Mouse (Mus musculus) thymus, postnatal 25 days (tissue): Measurements from ENCODE around the gene Tmem212.

Source experiments
- DNase-seq: peaks from one replicate; pipeline ENCODE4 v3.0.0; 2022

Tmem212 gene

DNA sequence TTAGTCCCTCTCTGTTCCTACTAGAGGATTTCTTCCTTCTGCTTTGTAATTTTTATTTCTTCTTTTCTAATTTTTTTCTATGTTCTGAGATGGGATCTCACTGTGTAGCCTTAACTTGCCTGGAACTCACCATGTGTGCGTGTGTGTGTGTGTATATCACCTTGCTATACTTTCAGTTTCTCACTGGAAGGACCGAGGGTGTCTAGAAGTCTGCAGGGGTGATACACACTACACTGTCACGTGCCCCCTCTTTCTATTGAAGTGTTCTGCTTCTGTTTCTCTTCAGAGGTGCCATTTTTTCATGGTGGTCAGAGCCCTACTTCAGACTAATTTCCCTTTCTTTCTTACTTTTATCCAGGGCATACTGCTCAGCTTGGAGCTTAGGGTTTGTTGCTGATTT lies 56.4 kb downstream of the Tmem212 start:
- no peak for DNase-seq

GRCm38 (mm10) chr3:27839231-27839630 lies 56.9 kb downstream of the Tmem212 start:
- DNase-seq, result no peak

DNA sequence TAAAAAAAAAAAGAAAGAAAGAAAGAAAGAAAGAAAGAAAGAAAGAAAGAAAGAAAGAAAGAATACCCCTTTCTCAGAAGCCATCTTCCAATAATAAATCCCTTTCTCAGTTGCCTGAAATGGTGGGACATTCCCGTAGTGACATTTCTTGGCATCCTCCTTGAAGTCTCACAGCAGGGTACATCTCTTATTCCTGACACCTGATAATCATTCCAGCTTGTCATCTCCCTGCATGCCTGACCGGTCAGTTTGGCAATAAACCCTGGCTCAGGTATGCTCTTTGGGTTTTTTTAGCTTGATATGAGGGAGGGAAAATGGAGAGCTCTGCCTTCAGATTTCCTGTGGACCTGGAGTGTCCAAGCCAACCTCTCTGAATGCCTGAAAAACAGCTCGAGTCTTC lies 59.9 kb downstream of the Tmem212 start:
- DNase-seq, result no peak

- no peak for DNase-seq
Observed at GRCm38 (mm10) chr3:27835786-27836185, 60.4 kb downstream of the Tmem212 start.

DNA sequence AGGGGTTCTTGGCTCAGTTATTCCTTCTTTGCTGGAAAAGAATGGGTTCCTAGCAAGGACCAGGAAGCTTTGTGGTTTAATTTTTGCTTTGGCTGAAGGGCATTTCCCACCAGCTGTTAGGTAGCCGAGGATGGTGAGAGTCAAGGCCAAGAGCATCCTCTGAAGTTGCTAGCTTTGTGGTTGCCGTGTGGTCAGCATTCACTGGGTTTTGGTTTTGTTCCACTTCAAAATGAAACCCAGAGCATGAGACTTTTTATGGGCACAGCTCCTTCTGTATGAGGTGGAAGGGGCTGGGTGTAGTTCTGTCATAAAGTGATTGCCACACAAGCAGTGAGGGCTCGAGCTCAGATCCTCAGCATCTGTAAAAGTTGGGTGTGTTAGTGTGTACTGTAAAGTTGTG lies 67.4 kb downstream of the Tmem212 start:
- DNase-seq, result no peak

DNA sequence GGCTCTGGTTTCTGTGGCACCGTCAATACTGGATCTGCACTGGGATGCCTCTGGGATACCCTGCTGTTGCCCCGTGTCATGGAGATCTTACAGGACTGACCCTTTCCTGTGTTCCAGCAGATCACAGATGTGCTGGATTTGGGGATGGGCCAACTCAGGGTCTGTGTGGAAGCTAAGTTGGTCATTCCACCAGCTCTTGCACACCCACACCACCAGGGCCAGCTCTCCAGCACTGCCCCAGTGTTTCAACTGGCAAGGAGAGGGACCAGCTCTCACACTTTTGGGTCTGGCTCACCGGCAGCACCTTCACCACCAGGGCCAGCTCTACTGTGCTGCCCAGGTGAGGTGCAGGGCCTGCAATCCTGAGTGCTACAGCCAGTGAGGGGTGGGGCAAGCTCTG lies 68.9 kb downstream of the Tmem212 start:
- no peak for DNase-seq

- no peak for DNase-seq
Observed at GRCm38 (mm10) chr3:27825985-27826384, 70.2 kb downstream of the Tmem212 start.
